Mouse (Mus musculus) C3H10T1/2 (cell line): ENCODE data around the gene Gm5565. TPM values are rescaled to one million over a fixed set of nuclear protein-coding genes. Genes with fewer than 3 reads are reported as not detected.

Source experiments
- polyA plus RNA-seq, 2 experiments: library from polyadenylated mRNA; unstranded; fragments of >200 nt; fragmentation: generic; extraction: Trizol; gene quantifications; one replicate each; pipeline ENCODE4 v1.2.1; 2012; ENCODE audit warnings: missing spikeins in 2 of 2

Gene Gm5565
- not detected for polyA plus RNA-seq

DNA sequence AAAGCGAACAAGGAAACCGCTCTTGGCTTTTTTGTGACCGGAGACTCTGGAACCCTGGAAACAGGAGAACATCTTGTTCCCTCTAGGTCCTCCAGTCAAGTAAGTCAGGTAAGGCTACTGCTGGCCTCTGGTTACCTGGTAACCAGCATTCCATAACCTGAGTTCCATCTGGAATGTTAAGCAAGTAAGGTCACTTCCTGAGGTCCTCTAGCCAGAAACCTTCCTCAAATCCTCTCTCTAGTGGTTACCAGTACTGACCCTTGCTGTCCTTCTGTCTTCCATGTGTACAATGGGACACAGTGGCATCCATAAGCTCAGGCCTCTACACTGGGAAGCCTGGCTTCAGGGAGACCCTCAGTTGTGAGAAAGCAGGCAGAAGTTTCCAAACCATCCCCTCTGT is at the start of gene Gm5565:
Gene Gm5565 (minus strand): TSS at position 101 of the 400 bp plus-strand sequence.

DNA sequence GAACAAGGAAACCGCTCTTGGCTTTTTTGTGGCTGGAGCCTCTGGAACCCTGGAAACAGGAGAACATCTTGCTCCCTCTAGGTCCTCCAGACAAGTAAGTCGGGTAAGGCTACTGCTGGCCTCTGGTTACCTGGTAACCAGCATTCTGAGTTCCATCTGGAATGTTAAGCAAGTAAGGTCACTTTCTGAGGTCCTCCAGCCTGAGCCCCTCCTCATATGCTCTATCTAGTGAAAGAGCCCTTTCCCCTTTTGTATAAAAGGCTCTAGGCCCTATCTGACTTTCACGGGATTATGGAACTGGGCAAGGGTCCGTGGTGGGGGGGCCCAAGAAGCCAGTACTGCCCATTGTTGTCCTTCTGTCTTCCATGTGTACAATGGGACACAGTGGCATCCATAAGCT is 24.9 kb upstream of the Gm5565 start, which contains the start of gene 1700001J03Rik:
Gene 1700001J03Rik (minus strand): TSS at position 101 of the 400 bp plus-strand sequence.

DNA sequence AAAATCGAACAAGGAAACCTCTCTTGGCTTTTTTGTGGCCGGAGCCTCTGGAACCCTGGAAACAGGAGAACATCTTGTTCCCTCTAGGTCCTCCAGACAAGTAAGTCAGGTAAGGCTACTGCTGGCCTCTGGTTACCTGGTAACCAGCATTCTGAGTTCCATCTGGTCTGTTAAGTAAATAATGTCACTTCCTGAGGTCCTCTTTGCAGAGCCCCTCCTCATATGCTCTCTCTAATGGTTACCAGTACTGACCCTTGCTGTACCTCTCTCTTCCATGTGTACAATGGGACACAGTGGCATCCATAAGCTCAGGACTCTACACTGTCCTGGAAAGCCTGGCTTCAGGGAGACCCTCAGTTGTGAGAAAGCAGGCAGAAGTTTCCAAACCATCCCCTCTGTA is 10.3 kb upstream of the Gm5565 start, which contains the start of gene Gm6309:
Gene Gm6309 (minus strand): TSS at position 101 of the 400 bp plus-strand sequence.

Other genes starting within 250 kb of the Gm5565 start
- not detected for gene Cyp3a25, start 150.9 kb downstream of the Gm5565 start, polyA plus RNA-seq
- gene Cyp3a59, start 81.3 kb downstream of the Gm5565 start, polyA plus RNA-seq = not detected
- not detected for gene Gm6309, start 10.2 kb upstream of the Gm5565 start, polyA plus RNA-seq
- gene 1700001J03Rik, start 24.8 kb upstream of the Gm5565 start, polyA plus RNA-seq = not detected
- gene Rnf6, start 61.0 kb upstream of the Gm5565 start, polyA plus RNA-seq = 10 to 100 TPM in 1 of 2 experiments, under 1 TPM in 1; 0.83 to 13.3 TPM
- 1 to 10 TPM; 1.2 to 6.9 TPM for gene Cdk8, start 70.7 kb upstream of the Gm5565 start, polyA plus RNA-seq
- gene Wasf3, start 224.4 kb upstream of the Gm5565 start, polyA plus RNA-seq = not detected